Mouse (Mus musculus) c-Kit-positive CD71-negative TER-119-negative erythroid progenitor cells, embryonic 14.5 days (primary cell): ENCODE measurements around the gene Dnajc5g.

Experiments
- DNase-seq: peaks from one replicate; pipeline ENCODE4 v3.0.0-alpha.2; 2013; ENCODE audit warnings: low read depth

Dnajc5g gene

DNA sequence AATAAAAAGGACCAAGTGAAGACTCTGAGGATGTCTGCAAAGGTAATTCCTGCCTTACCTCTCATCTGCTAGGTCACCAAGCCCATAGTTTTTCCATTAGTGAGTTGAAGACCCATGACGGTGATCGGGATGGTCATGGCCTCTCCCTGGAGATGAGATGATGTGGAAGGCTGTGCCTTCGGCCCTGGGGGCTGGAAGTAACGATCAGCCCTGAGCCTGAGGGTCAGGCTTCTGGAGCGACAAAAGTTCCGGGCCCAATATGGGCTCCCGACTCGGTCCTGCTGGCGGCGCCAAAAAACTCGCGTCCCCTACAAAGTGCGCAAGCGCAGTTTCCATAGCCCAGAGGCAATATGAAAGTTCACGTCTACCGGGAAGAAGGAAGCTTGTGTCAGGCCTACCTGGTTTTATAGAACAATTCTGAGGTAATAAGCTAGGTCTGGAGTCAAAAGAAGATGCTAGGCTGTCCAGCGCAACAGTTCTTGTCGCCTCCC lies 2.0 kb downstream of the Dnajc5g start, which contains the start of gene Slc30a3:
Gene Slc30a3, minus strand, starts transcription at position 238 of the 491 bp plus-strand sequence.
- DNase-seq: no peak

DNA sequence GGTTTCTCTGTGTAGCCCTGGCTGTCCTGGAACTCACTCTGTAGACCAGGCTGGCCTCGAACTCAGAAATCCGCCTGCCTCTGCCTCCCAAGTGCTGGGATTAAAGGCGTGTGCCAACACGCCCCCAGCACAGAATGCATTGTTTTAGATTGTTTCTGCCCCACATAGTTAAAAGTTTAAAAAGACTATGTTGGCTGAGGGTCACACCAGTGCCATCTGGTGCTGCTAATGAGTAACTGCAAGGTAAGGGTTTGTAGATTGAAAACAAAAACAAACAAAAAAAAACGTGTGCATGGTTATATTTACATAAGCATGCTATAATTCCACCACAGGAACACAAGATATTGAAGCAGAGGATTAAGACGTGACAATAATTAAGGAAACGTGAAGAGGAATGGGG lies 4.7 kb downstream of the Dnajc5g start:
- DNase-seq: no peak

GRCm38 (mm10) chr5:31116354-31116753 lies 10.3 kb downstream of the Dnajc5g start, which contains the start of gene Trim54:
Gene Trim54, plus strand, starts transcription at chr5:31116712.
- no peak for DNase-seq

DNA sequence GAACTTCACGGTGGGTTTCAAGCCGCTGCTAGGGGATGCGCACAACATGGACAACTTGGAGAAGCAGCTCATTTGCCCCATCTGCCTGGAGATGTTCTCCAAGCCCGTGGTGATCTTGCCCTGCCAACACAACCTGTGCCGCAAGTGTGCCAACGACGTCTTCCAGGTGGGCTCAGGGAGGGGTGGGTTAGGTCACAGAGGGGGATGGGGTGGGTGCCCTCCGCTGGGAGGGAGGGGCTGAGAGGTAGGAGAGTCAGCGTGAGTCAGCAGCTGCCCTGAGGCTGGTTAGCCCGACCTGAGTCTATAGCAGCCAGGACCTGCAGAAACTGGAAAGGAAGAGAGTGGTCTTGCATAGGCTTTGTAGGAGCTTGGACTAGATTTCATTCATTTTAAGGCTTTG lies 10.8 kb downstream of the Dnajc5g start:
- DNase-seq: no peak

DNA sequence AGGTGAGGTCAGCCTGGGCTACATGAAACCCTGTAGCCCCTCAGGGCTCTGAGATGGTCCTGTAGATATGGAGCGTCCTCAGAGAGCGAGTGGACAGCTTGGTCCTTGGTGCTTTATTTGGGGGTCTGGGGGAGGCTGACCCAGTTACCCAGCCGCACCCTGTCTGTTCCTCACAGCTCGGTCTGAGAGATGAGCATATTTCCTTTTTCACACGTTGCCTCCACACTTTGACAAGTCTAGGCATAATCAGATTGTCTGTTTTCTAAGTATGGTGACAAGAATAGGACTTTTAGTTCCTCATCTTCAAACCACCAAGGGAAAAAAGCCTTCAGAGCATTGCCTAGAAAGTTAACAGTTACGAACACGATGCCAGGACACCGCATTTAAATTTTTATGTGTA lies 15.0 kb downstream of the Dnajc5g start:
- DNase-seq: no peak

GRCm38 (mm10) chr5:31123481-31123880 lies 17.4 kb downstream of the Dnajc5g start:
- DNase-seq: no peak

DNA sequence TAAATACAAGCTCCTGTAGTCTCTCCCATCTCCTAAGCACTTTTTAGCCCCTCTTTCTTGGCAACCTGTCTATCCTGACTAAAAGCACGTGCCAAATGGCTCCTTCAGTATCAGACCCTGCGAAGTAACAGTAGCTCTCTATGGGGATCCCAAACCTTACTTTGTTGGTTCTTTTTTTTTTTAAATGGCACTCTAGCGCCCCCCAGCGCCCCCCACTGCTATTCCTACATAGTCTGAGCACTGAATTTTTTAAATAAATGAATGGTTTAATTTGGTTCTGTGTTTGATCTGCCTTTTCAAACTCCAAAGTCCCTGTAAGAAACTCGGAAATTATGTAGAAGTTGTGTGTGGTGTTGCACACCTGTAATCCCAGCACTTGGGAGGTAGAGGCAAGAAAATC lies 20.0 kb downstream of the Dnajc5g start:
- no peak for DNase-seq

DNA sequence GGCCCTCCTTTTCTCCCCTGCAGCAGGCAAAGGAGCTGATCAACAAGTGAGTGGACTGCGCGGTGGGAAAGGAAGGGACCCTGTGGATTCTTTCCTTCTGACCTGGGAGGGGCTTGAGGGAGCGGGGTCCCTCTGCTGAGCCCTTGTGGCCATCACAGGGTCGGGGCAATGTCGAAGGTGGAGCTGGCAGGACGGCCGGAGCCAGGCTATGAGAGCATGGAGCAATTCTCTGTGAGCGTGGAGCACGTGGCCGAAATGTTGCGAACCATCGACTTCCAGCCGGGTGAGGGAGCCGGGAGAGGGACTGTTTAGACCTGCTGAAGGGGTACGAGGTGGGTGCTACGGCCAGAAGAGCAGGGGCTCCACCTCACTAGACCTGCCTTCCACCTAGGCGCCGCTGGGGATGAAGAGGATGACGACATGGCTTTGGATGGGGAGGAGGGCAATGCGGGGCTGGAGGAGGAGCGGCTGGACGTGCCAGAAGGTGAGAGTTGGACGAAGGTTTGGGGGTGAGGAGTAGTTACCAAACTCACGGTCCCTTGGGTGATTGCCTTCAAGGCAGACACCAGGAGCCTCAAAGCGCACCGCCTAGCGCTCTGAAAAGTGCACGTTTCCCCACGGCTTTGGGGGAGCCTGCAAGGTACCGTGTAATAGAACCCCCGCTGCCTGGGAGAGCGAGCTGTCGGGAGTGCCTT lies 30.8 kb downstream of the Dnajc5g start:
- DNase-seq: no peak

DNA sequence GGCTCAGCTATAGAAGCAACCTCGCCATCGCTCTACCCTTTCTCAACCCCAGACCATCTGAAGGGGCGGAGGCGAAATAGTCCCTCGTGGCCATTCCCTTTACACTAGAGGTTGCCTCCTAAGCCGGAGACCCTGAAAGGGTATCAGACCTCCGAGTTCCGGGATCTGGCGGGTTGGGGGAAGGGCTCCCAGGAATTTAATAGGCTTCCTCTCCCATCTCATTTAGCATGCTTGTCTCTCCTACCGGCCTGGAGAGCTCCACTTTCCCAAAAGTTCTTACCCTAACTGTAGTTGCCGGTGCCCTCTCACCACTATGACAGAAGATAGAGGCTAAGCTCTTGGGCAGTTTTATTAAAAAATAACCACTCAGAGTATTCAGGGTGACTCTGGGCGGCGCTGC lies 31.6 kb downstream of the Dnajc5g start:
- no peak for DNase-seq

DNA sequence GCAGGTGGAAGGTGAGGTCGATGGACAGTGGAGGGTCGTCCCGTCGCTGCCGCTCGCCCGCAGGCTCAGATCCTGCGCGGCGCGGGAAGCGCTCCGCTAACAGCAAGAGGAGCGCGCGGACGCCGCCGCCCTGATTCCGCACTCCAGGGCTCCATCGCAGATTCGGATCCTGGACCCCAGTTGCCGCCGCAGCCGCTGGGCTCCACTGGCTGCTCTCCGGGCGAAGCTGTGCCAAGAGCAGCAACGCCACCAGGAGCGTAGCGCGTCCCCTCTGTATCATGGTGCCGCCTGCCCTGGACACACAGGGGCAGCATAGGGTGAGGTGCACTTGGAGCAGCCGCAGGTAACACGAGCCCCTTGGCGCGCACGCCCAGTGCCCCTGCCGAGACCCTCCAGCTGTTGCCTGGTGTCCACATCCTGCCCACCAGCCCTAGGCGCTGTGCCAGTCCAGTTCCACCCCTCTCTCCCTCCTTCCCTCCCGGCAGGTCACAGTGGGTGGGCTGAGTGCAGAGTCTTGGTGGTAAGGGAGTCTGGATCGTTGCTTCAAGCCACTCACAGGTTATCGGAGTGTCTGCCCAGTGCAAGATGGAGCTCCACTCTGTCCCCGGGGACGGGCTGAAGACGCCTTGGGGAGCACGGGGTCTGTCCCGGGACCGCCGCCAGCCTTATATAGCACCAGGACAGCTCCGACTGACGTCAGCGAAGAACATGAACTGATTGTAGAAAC lies 32.3 kb downstream of the Dnajc5g start, which contains the start of gene Ucn:
Gene Ucn, minus strand, starts transcription at position 589 of the 727 bp plus-strand sequence.
- DNase-seq: no peak

DNA sequence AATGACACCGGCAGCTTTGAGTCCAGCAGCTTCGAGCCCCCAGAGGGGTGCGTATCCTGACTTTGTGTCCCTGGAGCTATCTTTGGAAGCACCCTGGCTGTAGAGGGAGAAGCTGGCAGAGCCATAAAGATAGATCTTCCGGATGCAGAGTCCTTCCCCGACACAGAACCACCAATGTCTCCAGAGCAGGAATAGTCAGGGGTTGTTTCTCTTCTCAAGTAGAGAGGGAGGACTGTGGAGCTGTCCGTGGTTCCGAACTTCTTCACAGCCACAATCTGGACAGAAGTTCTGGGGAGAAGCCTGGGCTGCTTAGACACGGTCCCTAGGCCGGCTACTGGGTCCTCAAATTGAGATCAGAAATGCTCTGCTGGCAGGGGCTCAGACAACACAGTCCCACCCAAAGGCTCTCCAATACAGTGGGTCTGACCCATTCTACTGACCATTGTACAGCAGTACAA lies 32.9 kb downstream of the Dnajc5g start:
- DNase-seq: no peak

DNA sequence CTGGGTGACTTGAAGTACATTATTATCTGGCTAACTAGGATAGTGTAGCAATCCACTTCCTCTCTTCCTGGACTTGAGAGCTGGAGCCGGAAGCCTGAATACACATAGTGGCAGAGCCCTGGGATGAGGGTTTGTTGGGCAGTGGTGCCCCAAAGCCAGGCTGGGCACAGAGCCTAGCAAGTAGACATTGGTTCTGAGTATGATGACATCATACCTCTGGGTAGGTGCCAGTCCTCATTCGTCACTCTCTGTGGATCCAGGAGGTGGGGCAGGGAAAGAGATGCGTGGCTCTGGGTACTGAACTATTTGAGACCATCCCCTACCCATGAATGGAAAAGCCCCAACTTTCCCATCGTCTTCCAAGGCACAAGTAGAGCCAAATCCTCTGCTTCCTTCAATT lies 43.7 kb downstream of the Dnajc5g start:
- no peak for DNase-seq

DNA sequence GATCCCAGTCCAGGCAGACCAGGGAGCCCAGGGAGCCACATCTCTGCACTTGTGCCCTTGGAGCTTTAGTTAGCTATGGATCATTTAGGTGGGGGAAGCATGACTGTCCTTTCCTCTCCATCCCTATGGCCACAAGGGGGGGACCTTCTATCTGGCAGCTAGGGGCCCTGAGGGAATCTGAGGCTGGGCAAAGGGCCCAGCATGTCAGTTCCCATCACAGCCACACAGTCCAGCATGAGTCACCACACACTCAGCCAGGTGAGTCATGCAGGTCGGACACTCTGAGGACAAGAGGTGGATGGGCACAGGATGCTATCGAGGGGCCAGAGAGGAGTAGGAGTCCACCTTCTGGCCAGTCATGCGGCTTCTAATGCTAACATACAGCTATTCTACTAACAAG lies 45.7 kb downstream of the Dnajc5g start:
- no peak for DNase-seq

GRCm38 (mm10) chr5:31153516-31154151 lies 47.5 kb downstream of the Dnajc5g start:
- no peak for DNase-seq

DNA sequence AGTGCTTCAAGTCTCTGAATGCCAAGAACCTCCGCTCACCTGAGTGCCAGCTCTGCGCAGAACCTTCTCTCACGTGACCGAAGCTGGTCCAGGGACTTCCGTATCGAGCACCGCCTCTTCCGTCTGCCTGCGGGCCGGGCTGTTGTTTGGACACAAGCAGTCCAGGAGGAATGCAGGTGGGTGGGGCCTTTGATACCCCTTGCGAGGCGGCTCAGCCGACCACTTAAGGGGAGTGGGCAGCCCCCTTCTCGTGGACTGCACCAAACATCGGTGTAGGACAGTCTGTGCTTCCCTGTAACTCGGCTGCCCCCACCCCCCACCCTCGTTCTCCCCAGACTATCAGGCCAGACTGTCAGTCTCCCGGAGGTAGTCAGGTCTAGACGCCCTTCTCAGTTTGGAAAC lies 48.1 kb downstream of the Dnajc5g start, which contains the start of gene Mpv17:
Gene Mpv17, minus strand, starts transcription at position 100 of the 402 bp plus-strand sequence.
- peak; percentile 52 for DNase-seq
